Mouse (Mus musculus) right cerebral cortex, postnatal 10 days (tissue): ENCODE data around the gene Nck2.

Source experiments
- DNase-seq, 2 experiments: peaks; one replicate each; pipeline ENCODE4 v3.0.0; 2021; ENCODE audit warnings: low spot score in 2 of 2

Nck2 gene

GRCm38 (mm10) chr1:43574793-43575304 is 130.5 kb downstream of the Nck2 start:
- DNase-seq = no peak

- no peak for DNase-seq
These were observed 133.0 kb downstream of the Nck2 start for GRCm38 (mm10) chr1:43577371-43577770.

- no peak for DNase-seq
These were observed 139.2 kb downstream of the Nck2 start for GRCm38 (mm10) chr1:43583564-43583963.

- DNase-seq = no peak
These were observed 144.6 kb downstream of the Nck2 start for GRCm38 (mm10) chr1:43589001-43589400.

- DNase-seq = no peak
These were observed 145.5 kb downstream of the Nck2 start for GRCm38 (mm10) chr1:43589910-43590309.

- DNase-seq = no peak
These were observed 146.3 kb downstream of the Nck2 start for GRCm38 (mm10) chr1:43590727-43591126.

- no peak for DNase-seq
These were observed 148.7 kb downstream of the Nck2 start for GRCm38 (mm10) chr1:43593069-43593468.

GRCm38 (mm10) chr1:43594738-43595137 is 150.4 kb downstream of the Nck2 start:
- no peak for DNase-seq

GRCm38 (mm10) chr1:43597731-43598130 is 153.4 kb downstream of the Nck2 start:
- no peak for DNase-seq

- DNase-seq = no peak
These were observed 155.1 kb downstream of the Nck2 start for GRCm38 (mm10) chr1:43599483-43599882.

GRCm38 (mm10) chr1:43601054-43601453 is 156.7 kb downstream of the Nck2 start:
- no peak for DNase-seq

- DNase-seq = no peak
These were observed 171.6 kb downstream of the Nck2 start for GRCm38 (mm10) chr1:43615948-43616347.
